Mouse (Mus musculus): ENCODE measurements at regions not wholly inside any gene's neighbourhood (a gene's known extent, or its start where the extent isn't known, plus 50 kb on each side); places are given as distances from the start of the nearest gene placed in this dataset.

- TF ChIP-seq POLR2A (IDR thresholded peaks at IDR 0.05; ENCODE audit: insufficient read depth, low read depth, low read length) (no peak), EP300 (IDR thresholded peaks at IDR 0.05; ENCODE audit: insufficient read depth, low read depth, low read length) (no peak), CTCF (IDR thresholded peaks at IDR 0.05) (no peak)
Observed at GRCm38 (mm10) chr1:130279180-130279579, 143.6 kb downstream of the Cd55b start.

Data from heart, adult 2 months (tissue).